Mouse (Mus musculus) liver, adult 2 months (tissue): ENCODE results near the gene Arhgap44.

Experiments
- CTCF ChIP-seq: fragments of 200-500 bp; IDR thresholded peaks from 2 replicates; pipeline ENCODE4 v1.5.1; 2011; ENCODE audit warnings: low read depth, low read length, control low read depth
- POLR2A ChIP-seq: fragments of 200-500 bp; IDR thresholded peaks from 2 replicates; pipeline ENCODE4 v1.6.1; 2011; ENCODE audit warnings: low read length, control low read depth; ENCODE audit not compliant: insufficient read depth; ENCODE audit errors: extremely low read depth

DNA sequence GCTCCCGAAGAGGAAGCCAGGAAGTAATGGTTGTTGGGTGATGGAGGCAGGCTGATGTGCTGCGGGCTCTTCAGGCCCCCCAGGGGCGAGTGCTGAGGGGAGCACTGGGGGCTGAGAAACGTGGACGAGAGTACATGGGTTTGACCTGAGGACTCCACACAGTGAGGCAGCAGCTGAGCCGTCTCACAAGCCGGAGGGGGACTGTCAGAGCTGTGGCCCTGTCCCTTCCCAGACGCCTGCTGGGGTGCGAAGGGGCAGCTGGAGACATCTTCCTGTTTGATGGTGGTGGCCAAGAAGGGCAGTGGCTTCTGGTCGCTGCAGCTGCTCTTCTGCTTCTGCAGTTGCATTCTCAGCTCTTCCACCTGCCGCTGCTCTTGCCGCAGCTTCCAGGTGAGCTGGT is 24.2 kb upstream of the Arhgap44 start:
- TF ChIP-seq CTCF (no peak), POLR2A (no peak)
